Mouse (Mus musculus): ENCODE results near the gene Efnb1.

DNA sequence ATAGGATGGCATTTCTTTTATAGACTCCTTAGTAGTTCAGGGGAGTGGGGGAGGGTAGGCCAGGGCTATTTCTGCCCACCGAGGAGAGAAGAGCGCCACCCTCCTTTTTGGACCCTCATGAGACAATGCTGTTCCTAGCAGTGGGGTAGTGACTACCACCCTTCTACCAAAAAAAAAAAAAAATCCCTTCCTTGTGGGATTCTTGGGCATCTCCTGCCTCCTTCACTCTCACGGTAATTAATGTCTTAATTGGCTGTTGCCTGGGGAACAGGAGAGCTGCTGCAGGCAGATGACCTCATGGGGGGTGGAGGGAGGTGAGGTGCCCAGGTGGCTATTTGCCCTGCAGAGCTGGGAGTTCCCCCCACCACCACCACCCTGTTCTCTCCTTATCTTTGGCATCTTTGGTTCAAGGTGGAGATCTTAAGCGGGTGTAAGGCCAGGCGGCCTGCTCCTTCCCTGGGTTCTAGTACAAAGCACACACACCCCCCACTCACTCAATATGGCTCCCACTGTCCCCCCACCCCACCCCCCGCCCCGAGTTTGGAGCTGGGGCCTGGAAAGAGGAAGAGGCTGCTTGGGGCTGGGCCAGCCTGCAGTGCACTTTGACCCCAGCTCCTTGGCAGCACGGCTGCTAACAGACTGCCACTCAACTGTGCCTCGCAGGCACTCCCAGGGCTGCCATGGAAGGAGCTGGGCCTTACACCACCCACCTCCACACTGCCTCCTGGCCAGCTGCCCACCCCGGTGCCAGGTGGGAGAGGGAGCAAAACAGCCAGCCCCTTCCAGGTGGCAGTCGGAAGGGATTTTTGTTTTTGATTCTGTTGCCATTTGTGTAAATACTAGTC is 12.4 kb downstream of the Efnb1 start:
- TF ChIP-seq EP300 (optimal IDR thresholded peaks at IDR 0.05) (no peak), CTCF (IDR thresholded peaks at IDR 0.05; ENCODE audit: low read depth) (no peak)
